Mouse (Mus musculus): ENCODE data around the gene Rassf6.

DNA sequence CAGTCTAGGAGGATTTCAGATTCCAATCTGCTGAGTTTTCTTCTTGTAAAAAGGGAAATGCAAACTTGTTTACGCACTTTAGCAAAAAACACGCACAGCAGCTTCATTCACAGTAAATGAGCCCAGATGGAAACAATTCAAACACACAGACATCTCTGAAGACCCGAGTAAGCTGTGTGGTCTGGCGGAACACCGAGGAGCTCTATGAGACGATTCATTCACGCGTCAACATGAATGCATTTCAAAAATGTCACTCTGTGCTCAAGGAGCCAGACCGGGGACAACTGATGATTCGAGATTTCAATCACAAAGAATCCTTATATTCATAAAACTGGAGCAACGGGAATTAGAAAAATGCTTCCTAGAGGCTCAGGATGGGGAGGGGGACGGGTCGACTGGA is 15.4 kb upstream of the Rassf6 start:
- TF ChIP-seq CTCF (IDR thresholded peaks at IDR 0.05; ENCODE audit: low read depth, low read length) (no peak), GATA1 (IDR thresholded peaks at IDR 0.05; ENCODE audit: borderline replicate concordance, low read length) (no peak), TAL1 (conservative IDR thresholded peaks at IDR 0.05; ENCODE audit: low read depth, low read length) (no peak), POLR2AphosphoS5 (IDR thresholded peaks at IDR 0.05; ENCODE audit: insufficient replicate concordance, low read depth, low read length) (no peak), GATA2 (IDR thresholded peaks at IDR 0.05; ENCODE audit: borderline replicate concordance, low read depth, low read length) (no peak)

Measured in G1E (cell line).